Mouse (Mus musculus) midbrain, postnatal 0 days (tissue): ENCODE measurements around the gene Pum1. TPM values are rescaled to one million over a fixed set of nuclear protein-coding genes. Genes with fewer than 3 reads are reported as not detected.
"Not testable (repeated sequence)": the region's sequence is repeated elsewhere in the genome, so short reads cannot be mapped to it uniquely, and the experiment has no call there.

ENCODE experiments used
- ATAC-seq: fragments of 200-750 bp; cut with Nextera tagmentation; 2 replicates; pipeline ENCODE4 v1.8.0; 2017; ENCODE audit warnings: moderate number of reproducible peaks, mild to moderate bottlenecking, moderate TSS enrichment, moderate library complexity; ENCODE audit not compliant: low FRiP score
- DNase-seq: peaks from one replicate; pipeline ENCODE4 v3.0.0-alpha.2; 2015; ENCODE audit warnings: low spot score
- H3K27ac ChIP-seq: fragments of 300-500 bp; sonication (generic); 2 replicates; pipeline ENCODE4 v1.5.1; 2014; ENCODE audit warnings: low read depth, mild to moderate bottlenecking, low read length, mixed read lengths
- H3K27me3 ChIP-seq: fragments of 300-500 bp; sonication (generic); 2 replicates; pipeline ENCODE4 v1.6.1; 2014; ENCODE audit warnings: low read length, control low read depth, mixed read lengths; ENCODE audit not compliant: insufficient read depth
- H3K36me3 ChIP-seq: fragments of 300-500 bp; sonication (generic); 2 replicates; pipeline ENCODE4 v1.6.1; 2014; ENCODE audit warnings: low read length, control low read depth, mixed read lengths; ENCODE audit not compliant: insufficient read depth
- H3K4me1 ChIP-seq: fragments of 300-500 bp; sonication (generic); 2 replicates; pipeline ENCODE4 v1.6.1; 2014; ENCODE audit warnings: mild to moderate bottlenecking, control low read depth, antibody characterized with exemption, low read length, mixed read lengths; ENCODE audit not compliant: insufficient read depth
- H3K4me2 ChIP-seq: fragments of 300-500 bp; sonication (generic); 2 replicates; pipeline ENCODE4 v1.6.1; 2014; ENCODE audit warnings: low read depth, mild to moderate bottlenecking, low read length, mixed read lengths; ENCODE audit not compliant: poor library complexity, severe bottlenecking
- H3K4me3 ChIP-seq: fragments of 300-500 bp; sonication (generic); 2 replicates; pipeline ENCODE4 v1.5.1; 2014; ENCODE audit warnings: low read depth, mild to moderate bottlenecking, low read length, moderate library complexity
- H3K9ac ChIP-seq: fragments of 300-500 bp; sonication (generic); replicated peaks from 2 replicates; pipeline ENCODE4 v1.6.1; 2014; ENCODE audit warnings: mild to moderate bottlenecking, low read length, moderate library complexity, mixed read lengths; ENCODE audit not compliant: poor library complexity, severe bottlenecking
- H3K9me3 ChIP-seq: fragments of 300-500 bp; sonication (generic); 2 replicates; pipeline ENCODE4 v1.6.1; 2016; ENCODE audit warnings: low read length, control low read depth
- CTCF ChIP-seq: IDR thresholded peaks from 2 replicates; pipeline ENCODE4 v1.5.1; 2016; ENCODE audit warnings: antibody characterized with exemption, mild to moderate bottlenecking
- WGBS: fragments of 180-500 bp; shearing (Covaris S2); extraction: QIAGEN DNeasy Blood & Tissue Kit; methylation state at CpG from one replicate; pipeline ENCODE4 v1.1.7; 2014; 5-methylcytosine and 5-hydroxymethylcytosine counted together
- polyA plus RNA-seq: library from polyadenylated mRNA; unstranded; fragments of >200 nt; fragmentation: Nextera tagmentation; extraction: Ambion mirVana; gene quantifications from 2 replicates; pipeline ENCODE4 v1.2.1, GENCODE M21; 2015
- total RNA-seq: library from RNA; depleted of rRNA; stranded (reverse); fragments of >200 nt; gene quantifications from 2 replicates; pipeline ENCODE4 v1.2.3, GENCODE M21; 2014

Gene Pum1
- total and polyA plus RNA-seq, 2 experiments from 2014 or later, result 73.6 to 87.2 TPM

- 3% methylated on average over 7 of the region's 7 CpGs for WGBS
- peak overlapping the region; percentile 58 for H3K4me2 ChIP-seq
- H3K27me3 ChIP-seq, result no peaks in the 10 kb centered on the region
- H3K4me3 ChIP-seq, result peak overlapping the region; percentile 91
- H3K9me3 ChIP-seq, result no peaks in the 10 kb centered on the region
- H3K9ac ChIP-seq, result peak overlapping the region; percentile 96
- H3K27ac ChIP-seq, result 0 out of 2 replicates have a peak overlapping the region, but pooled peaks have one; percentile 95
- DNase-seq (no peak), ATAC-seq (no peak)
- no peak for TF ChIP-seq CTCF
- no peaks in the 10 kb centered on the region; the same call in 1 of the 2 replicates for H3K4me1 ChIP-seq
- H3K36me3 ChIP-seq, result 0 out of 2 replicates have a peak, but pooled peaks cover 4% of the 10 kb centered on the region
Measured at GRCm38 (mm10) chr4:130664414-130665029, 1.4 kb downstream of the Pum1 start.

- Histone ChIP-seq H3K36me3 (0 out of 2 replicates have a peak, but pooled peaks cover 4% of the 10 kb centered on the region), H3K9ac (no peak overlapping the region), H3K27me3 (no peaks in the 10 kb centered on the region), H3K9me3 (no peaks in the 10 kb centered on the region), H3K4me2 (peak overlapping the region; percentile 58), H3K4me1 (no peaks in the 10 kb centered on the region; the same call in 1 of the 2 replicates), H3K27ac (no peak overlapping the region), H3K4me3 (peak overlapping the region; percentile 91; the same call in 1 of the 2 replicates)
- TF ChIP-seq CTCF, result no peak
- DNase-seq (no peak), ATAC-seq (no peak)
- 5% methylated on average over 1 of the region's 1 CpGs for WGBS
Measured at GRCm38 (mm10) chr4:130665176-130665575, 2.1 kb downstream of the Pum1 start.

GRCm38 (mm10) chr4:130667686-130668085 is 4.6 kb downstream of the Pum1 start:
- H3K4me1 ChIP-seq, result no peaks in the 10 kb centered on the region; the same call in 1 of the 2 replicates
- H3K27me3 ChIP-seq, result no peaks in the 10 kb centered on the region
- ATAC-seq, result no peak
- TF ChIP-seq CTCF, result no peak
- no peaks in the 10 kb centered on the region for H3K9me3 ChIP-seq
- no peak overlapping the region for H3K4me2 ChIP-seq
- H3K4me3 ChIP-seq, result no peak overlapping the region
- H3K36me3 ChIP-seq, result peaks cover 14% of the 10 kb centered on the region; the same call in 1 of the 2 replicates
- H3K9ac ChIP-seq, result no peak overlapping the region
- no peak for DNase-seq
- WGBS, result 78% methylated on average over 2 of the region's 2 CpGs
- H3K27ac ChIP-seq, result no peak overlapping the region

GRCm38 (mm10) chr4:130668541-130668940 is 5.4 kb downstream of the Pum1 start:
- H3K27me3 ChIP-seq, result no peaks in the 10 kb centered on the region
- no peak overlapping the region for H3K27ac ChIP-seq
- peaks cover 14% of the 10 kb centered on the region; the same call in 1 of the 2 replicates for H3K36me3 ChIP-seq
- H3K4me1 ChIP-seq, result no peaks in the 10 kb centered on the region; the same call in 1 of the 2 replicates
- peak overlapping the region; percentile 18; the same call in 1 of the 2 replicates for H3K4me2 ChIP-seq
- DNase-seq (no peak), ATAC-seq (no peak)
- TF ChIP-seq CTCF, result no peak
- H3K4me3 ChIP-seq, result no peak overlapping the region
- H3K9ac ChIP-seq, result no peak overlapping the region
- H3K9me3 ChIP-seq, result no peaks in the 10 kb centered on the region
- 62% methylated on average over 2 of the region's 2 CpGs for WGBS

- ATAC-seq (no peak), DNase-seq (no peak)
- H3K4me1 ChIP-seq, result no peaks in the 10 kb centered on the region; the same call in 1 of the 2 replicates
- H3K4me2 ChIP-seq, result peak overlapping the region; percentile 18; the same call in 1 of the 2 replicates
- no peak overlapping the region for H3K4me3 ChIP-seq
- H3K9me3 ChIP-seq, result no peaks in the 10 kb centered on the region
- H3K27me3 ChIP-seq, result no peaks in the 10 kb centered on the region
- TF ChIP-seq CTCF, result no peak
- H3K36me3 ChIP-seq, result peaks cover 14% of the 10 kb centered on the region; the same call in 1 of the 2 replicates
- no peak overlapping the region for H3K9ac ChIP-seq
- H3K27ac ChIP-seq, result no peak overlapping the region
- 43% methylated on average over 7 of the region's 7 CpGs for WGBS
Measured at GRCm38 (mm10) chr4:130668991-130669390, 5.9 kb downstream of the Pum1 start.

- not testable (repeated sequence) for ATAC-seq, H3K4me1 ChIP-seq
- WGBS, result 87% methylated on average over 5 of the region's 5 CpGs
Measured at GRCm38 (mm10) chr4:130670023-130670422, 6.9 kb downstream of the Pum1 start.

More at GRCm38 (mm10) chr4:130670023-130670422, 6.9 kb downstream of the Pum1 start:
- not testable (repeated sequence) for H3K27ac ChIP-seq, H3K4me3 ChIP-seq, H3K4me2 ChIP-seq, H3K9me3 ChIP-seq, H3K9ac ChIP-seq, H3K27me3 ChIP-seq, DNase-seq
- H3K36me3 ChIP-seq, result peaks cover 14% of the 10 kb centered on the region; the same call in 1 of the 2 replicates
